Mouse (Mus musculus) adrenal gland, adult 8-10 months (tissue): Measurements from ENCODE around the gene Zp3r. TPM values are rescaled to one million over a fixed set of nuclear protein-coding genes. Genes with fewer than 3 reads are reported as not detected.

Source experiments
- total RNA-seq, 4 experiments: library from RNA; stranded (reverse); gene quantifications; 2 replicates each; pipeline ENCODE4 v1.2.4; 2022

The Zp3r gene
- total RNA-seq, 4 experiments from 2014 or later, result not detected

Other genes with a start within 250 kb of the Zp3r start
- gene Cd55b, start 206.6 kb downstream of the Zp3r start, total RNA-seq, result under 1 TPM in 1 of 4 experiments, not detected in 3; 0.65 TPM
- 10 to 100 TPM; 15.7 to 29.0 (median 20.0) TPM for gene Cd55, start 166.9 kb downstream of the Zp3r start, total RNA-seq
- gene C4bp, start 32.0 kb upstream of the Zp3r start, total RNA-seq, result under 1 TPM in 1 of 4 experiments, not detected in 3; 0.32 TPM
- under 1 TPM in 2 of 4 experiments, not detected in 2; 0.31 to 0.35 TPM for gene Gm29427, start 86.2 kb upstream of the Zp3r start, total RNA-seq
- gene Yod1, start 87.7 kb upstream of the Zp3r start, total RNA-seq, result 10 to 100 TPM in 2 of 4 experiments, 1 to 10 TPM in 2; 7.8 to 16.6 (median 11.6) TPM
- gene Pfkfb2, start 99.6 kb upstream of the Zp3r start, total RNA-seq, result 100 to 1,000 TPM in 1 of 4 experiments, 10 to 100 TPM in 3; 29.4 to 107 (median 61.6) TPM
- gene AA986860, start 102.4 kb upstream of the Zp3r start, total RNA-seq, result 10 to 100 TPM in 2 of 4 experiments, 1 to 10 TPM in 2; 3.7 to 16.2 (median 8.1) TPM
- under 1 TPM in 1 of 4 experiments, not detected in 3; 0.22 TPM for gene Fcamr, start 171.3 kb upstream of the Zp3r start, total RNA-seq
- under 1 TPM; 0.09 to 0.51 (median 0.35) TPM for gene Pigr, start 197.1 kb upstream of the Zp3r start, total RNA-seq
- 1 to 10 TPM in 1 of 4 experiments, under 1 TPM in 3; 0.70 to 1.0 (median 0.77) TPM for gene Fcmr, start 236.0 kb upstream of the Zp3r start, total RNA-seq